Mouse (Mus musculus): ENCODE measurements around the gene Serpinb1a. TPM values are rescaled to one million over a fixed set of nuclear protein-coding genes. Genes with fewer than 3 reads are reported as not detected.

Gene Serpinb1a
- polyA plus RNA-seq, 1 experiment from 2014 or later, result 1.5 TPM

- ATAC-seq (ENCODE audit: insufficient number of reproducible peaks, insufficient read depth, low FRiP score, low TSS enrichment, low read depth), result no peak
Measured at GRCm38 (mm10) chr13:32794619-32795018, 56.4 kb downstream of the Serpinb1a start.

More at GRCm38 (mm10) chr13:32794619-32795018, 56.4 kb downstream of the Serpinb1a start:
- peaks cover 9% of the 10 kb centered on the region; the same call in 1 of the 2 replicates for H3K4me1 ChIP-seq (replicated peaks)
- 77% methylated on average over 2 of the region's 2 CpGs for WGBS
- H3K36me3 ChIP-seq, result no peaks in the 10 kb centered on the region
- H3K9ac ChIP-seq (replicated peaks), result no peak overlapping the region
- H3K27me3 ChIP-seq, result no peaks in the 10 kb centered on the region
- no peak overlapping the region for H3K4me3 ChIP-seq (replicated peaks)
- H3K4me2 ChIP-seq, result no peak overlapping the region
- no peak overlapping the region for H3K27ac ChIP-seq
- no peaks in the 10 kb centered on the region for H3K9me3 ChIP-seq

Other genes starting within 250 kb of the Serpinb1a start
- gene Mylk4, start 67.2 kb downstream of the Serpinb1a start, polyA plus RNA-seq (2016; fragmentation: Nextera tagmentation; extraction: Ambion mirVana), result 3.0 and 3.7 TPM in 2 replicates
- gene Wrnip1, start 49.1 kb downstream of the Serpinb1a start, polyA plus RNA-seq (2016; fragmentation: Nextera tagmentation; extraction: Ambion mirVana), result 34.5 and 34.7 TPM in 2 replicates
- not detected in 2 replicates for gene D930007J09Rik, start 48.3 kb downstream of the Serpinb1a start, polyA plus RNA-seq (2016; fragmentation: Nextera tagmentation; extraction: Ambion mirVana)
- gene Serpinb1c, start 47.0 kb upstream of the Serpinb1a start, polyA plus RNA-seq (2016; fragmentation: Nextera tagmentation; extraction: Ambion mirVana), result not detected in 2 replicates
- gene Serpinb6b, start 114.0 kb upstream of the Serpinb1a start, polyA plus RNA-seq (2016; fragmentation: Nextera tagmentation; extraction: Ambion mirVana), result 0.43 and 1.0 TPM in 2 replicates
- gene Serpinb9, start 152.1 kb upstream of the Serpinb1a start, polyA plus RNA-seq (2016; fragmentation: Nextera tagmentation; extraction: Ambion mirVana), result 1.6 and 1.7 TPM in 2 replicates
- gene Serpinb9b, start 176.2 kb upstream of the Serpinb1a start, polyA plus RNA-seq (2016; fragmentation: Nextera tagmentation; extraction: Ambion mirVana), result not detected in 2 replicates
- 0.11 and 0.20 TPM in 2 replicates for gene Serpinb1b, start 227.4 kb upstream of the Serpinb1a start, polyA plus RNA-seq (2016; fragmentation: Nextera tagmentation; extraction: Ambion mirVana)

All from limb, embryonic 12.5 days (tissue).